Mouse (Mus musculus) cerebellum, adult (tissue): ENCODE results near the gene Mxra7.
"Not testable (repeated sequence)": the region's sequence is repeated elsewhere in the genome, so short reads cannot be mapped to it uniquely, and the experiment has no call there.

Experiments used
- ATAC-seq: cut with Nextera tagmentation; 2 replicates; pipeline ENCODE4 v1.9.2; 2017; ENCODE audit warnings: mild to moderate bottlenecking, moderate library complexity, mixed read lengths; ENCODE audit not compliant: insufficient number of reproducible peaks, low FRiP score, low TSS enrichment

Gene Mxra7

DNA sequence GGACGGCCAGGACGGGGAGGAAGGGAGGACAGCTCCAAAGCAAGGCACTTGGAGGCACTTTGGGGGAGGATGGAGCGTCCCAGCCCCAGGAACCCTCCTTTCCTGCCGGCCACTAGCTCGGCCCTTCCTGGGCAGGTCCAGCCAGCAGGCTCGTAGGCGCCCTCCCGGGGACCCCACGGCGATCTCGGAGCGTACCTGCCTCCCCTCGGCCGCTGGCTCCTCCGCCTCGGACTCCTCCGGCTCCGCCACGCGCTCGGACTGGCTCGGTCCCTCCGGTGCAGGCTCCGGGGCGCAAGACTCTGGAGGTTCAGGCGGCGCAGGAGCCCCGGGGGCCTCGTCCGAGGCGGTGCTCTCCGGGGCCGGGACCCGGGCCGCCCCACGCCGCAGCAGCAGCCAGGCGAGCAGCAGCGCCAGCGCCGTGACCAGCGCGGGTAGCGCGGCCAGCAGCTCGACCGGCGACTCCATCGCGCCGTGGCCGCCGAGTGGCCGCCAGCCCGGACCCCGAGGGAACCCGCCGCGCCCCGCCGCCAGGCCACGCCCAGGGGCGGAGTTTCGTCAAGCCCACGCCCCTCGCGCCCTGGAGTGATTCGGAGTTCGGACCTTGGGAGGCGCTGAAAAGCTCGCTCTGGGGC is at the start of gene Mxra7:
Mxra7 (minus strand) TSS at position 513 of the 632 bp plus-strand sequence.
- ATAC-seq = peak; percentile 43; the same call in 1 of the 2 replicates

DNA sequence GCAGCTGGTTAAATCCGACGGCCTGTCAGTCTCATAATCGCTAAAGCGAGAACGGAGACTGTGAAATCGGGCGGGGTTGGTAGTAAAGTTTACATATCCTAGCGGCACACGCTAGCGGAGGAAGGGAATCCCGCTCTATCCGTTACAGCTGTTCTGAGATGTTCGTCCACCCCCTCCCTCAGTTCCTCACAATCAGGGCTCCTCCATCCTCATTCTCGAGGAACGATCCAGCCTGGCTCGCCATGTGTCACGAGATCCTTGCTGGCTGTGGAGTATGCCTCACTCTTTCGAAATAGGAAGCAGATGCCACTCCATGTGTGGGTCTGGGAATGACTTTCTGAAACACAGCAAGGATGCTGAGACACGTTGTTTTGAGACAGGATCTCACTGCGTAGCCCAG is 46.1 kb upstream of the Mxra7 start:
- ATAC-seq = no peak

DNA sequence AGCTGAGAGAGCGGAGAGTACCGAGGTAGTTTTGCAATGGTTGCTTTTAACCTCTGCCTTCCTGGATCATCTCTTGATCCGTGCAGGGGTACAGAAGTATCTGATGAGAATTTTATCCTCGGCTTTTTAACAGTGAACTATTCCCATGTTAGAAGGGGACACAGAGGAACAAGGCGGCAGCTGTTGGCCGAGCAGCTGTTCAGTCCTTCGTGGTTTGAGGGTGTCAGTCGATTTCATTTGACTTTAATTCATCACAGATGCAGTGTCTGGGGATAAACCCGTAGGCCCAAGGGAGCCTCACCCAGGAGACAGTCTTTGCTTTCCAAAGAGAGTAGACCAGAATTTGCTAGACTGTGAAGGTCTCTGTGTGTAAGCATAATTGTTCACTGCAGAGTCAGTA is 43.7 kb upstream of the Mxra7 start:
- no peak for ATAC-seq

DNA sequence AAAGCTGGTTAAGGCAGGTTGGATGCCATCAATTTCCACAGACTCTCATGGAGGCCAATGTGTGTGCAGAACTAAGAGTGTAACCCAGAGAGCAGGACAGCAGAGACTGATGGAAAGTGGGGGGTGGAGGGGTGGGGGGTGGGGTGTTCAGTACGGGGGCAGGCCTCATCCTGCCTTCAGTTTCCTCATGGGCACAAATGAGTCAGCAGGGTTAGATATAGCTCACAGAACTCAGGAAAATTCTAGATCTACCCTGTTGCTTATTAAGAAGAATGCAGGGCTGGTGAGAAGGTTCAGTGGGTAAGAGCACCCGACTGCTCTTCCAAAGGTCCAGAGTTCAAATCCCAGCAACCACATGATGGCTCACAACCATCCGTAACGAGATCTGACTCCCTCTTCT is 41.8 kb upstream of the Mxra7 start:
- no peak for ATAC-seq

DNA sequence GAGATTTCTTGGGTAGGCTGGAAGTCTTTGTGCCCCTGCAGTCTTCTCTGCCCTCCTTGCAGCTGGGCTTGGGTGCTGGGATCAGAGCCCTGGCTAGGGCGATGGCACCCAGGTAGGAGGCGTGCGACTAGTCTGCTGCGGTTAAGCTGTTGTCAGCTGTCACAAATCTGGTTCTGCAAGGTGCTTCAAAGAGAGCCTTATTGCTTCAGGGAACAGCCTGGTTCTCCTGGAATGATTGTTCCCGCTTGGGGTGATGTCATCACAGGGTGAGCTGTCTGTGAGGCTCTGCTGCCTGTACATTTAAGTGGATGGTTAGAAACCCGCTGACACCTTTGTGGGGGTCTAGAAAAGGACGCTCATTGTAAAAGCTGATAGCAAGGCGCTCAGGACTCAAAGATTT is 41.4 kb upstream of the Mxra7 start:
- ATAC-seq = no peak

DNA sequence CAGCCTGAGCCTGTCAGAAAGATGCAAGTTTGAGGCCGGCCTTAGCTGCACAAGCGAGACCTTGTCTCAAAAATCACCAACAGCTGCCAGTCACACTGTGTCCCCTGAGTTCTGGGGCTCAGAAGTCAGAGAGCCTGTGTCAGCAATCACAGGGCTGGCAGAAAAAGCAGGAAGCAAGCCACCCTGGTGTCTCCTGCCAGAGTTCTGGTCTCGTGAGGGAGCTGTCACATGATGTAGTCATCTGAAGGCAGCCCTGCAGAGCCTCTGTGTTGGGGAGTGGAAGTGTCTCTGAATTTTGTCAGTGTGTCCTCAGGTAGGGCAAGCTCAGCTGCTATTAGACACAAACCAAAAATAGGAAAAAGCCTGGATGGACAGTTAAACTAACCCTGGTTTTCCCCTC is 40.3 kb upstream of the Mxra7 start:
- no peak for ATAC-seq

DNA sequence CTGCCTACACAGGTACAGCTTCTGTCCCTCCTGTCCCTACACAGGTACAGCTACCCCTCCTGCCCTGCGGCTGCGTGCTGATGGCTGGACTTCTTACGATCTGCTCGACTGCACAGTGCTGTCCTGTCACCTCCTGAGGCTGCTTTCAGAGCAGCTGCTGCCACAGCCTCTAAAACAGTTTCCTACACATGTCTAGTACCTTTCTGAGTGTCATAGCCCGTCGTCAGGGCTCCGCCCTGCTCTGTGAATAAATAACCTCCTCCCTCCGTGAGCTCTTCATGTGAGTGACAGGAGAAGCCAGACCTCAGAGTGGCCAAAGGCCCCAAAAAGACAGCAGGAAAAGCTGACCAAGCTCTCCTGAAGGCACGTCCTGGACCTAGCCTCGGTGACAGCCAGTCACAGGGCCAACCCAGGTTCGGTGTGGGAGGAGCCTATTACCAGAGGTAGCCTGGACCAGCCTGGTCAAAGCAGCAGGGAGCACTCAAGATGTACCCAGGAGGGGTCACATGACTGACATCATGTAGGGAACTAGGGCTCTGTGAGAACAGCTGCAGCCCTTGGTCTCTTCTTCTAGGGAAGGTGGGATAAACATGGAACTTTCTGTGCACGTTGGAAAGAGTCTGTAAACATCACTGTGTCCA is 38.2 kb upstream of the Mxra7 start:
- no peak for ATAC-seq

DNA sequence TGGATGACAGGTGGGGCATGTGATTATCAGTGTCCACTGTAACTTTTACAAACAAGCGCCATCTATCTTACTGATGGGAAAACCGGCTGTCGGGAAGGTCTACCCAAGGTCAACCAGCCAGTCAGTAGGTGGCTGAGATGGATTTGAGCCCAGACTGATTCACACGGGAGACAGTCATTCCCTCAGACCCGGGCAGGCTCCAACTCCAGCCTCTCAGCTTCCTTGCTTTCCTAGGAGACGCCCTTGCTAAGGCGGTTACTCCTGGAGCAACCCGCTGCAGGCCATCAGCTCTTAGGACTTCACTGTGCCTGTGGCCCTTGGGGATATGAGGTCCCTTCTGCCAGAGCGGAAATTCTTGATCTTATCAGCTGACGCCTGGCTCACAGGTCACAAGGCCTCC is 36.6 kb upstream of the Mxra7 start:
- no peak for ATAC-seq

DNA sequence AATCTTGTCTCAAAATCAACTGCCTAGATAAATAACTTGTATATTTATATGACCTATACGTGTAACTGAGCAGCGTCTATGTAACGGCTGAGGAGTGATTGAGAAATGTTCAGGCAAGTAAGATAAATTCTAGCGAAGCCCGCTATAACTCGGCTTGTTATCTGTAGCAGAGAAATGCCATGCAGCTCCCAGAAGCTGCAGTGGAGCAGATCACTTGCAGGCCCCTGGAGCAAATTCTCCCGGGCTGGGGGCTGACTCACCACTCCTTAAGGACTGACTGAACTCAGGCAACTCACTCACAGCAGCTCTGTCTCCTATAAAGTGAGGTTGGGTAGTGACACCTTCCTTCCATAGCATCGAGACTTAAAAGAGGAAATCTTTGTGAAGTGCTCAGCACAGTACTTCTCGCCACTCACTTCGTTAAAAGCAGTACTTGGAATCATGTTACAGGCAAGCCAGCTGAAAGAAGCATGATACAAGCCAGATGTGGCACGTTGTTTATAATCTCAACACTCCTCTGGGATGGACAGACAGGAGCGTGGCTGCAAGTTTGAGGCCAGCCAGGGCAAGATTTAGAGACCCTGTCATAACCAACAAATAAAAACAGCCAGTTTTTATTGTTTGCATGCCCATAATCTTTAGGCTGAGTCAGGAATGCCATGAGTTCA is 29.5 kb upstream of the Mxra7 start:
- no peak for ATAC-seq

DNA sequence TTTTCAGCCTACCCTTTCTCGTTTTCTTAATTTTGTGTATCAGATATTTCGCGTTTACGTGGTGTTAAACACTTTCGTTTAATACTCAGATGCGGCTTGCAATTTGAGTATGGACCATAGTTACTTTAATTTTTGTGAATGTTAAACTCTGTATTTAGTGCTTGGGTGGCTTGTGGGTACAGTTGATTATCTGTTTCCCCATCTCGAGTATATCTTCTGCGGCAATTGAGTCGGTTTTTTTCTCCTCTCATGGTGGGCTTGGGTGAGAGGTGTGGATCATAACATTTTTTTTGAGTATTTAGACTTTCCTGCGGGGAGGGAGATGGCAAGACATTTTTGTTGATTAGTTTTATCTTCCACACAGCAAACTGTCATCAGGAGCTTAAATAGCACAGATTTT is 26.4 kb upstream of the Mxra7 start:
- no peak for ATAC-seq

DNA sequence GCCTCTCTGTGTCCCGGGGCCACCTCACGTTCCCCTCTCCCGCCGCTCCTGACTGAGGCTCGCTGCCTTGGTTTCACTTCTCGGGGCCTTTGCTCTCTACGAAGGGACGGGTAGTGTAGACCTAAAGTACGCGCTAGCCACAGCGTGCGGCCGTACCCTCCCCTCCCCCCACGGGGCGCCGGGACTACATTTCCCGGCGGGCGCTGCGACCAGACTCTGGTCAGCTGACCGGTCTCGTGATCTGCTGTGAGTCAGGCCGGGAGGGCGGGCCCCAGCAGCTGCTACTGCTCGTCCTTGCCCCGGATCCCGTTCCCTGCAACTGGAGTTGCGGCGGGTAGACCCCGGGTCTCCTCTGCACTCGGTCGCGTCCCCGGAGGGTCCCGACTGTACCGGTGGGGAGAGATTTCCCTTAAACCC is 25.7 kb upstream of the Mxra7 start:
- ATAC-seq = peak; percentile 77

DNA sequence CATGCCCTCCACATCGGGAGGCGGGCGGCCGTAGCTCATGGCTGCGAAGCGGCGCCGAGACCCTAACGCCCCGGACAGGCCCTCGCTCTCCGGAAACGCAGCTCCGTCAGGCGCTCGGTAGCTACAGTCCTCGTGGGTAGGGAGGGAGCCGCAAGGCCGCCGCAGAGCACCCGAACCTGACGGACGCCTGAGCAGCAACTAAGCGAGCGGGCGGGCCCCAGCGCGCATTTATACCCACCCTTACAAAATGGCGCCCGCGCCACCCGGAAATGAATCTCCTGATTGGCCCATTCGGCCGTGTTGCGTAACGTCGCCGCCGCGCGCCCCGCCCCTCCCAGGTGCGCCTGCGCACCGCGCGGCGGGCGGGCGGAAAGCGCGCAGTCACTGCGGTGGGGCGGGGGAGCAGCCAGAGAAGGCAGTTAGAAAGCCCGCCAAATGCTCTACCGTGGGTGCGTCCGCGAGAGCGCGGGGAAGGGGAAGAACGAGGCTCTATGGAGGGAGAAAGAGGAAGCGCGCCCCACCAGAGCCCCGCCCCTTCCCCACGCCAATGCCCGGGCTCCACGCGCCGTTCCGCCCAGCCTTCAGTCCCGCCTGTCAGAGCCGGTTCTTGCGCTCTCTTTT is 25.2 kb upstream of the Mxra7 start, which contains the start of gene Srsf2:
Srsf2 (minus strand) TSS at position 204 of the 621 bp plus-strand sequence.
- peak; percentile 70 for ATAC-seq

DNA sequence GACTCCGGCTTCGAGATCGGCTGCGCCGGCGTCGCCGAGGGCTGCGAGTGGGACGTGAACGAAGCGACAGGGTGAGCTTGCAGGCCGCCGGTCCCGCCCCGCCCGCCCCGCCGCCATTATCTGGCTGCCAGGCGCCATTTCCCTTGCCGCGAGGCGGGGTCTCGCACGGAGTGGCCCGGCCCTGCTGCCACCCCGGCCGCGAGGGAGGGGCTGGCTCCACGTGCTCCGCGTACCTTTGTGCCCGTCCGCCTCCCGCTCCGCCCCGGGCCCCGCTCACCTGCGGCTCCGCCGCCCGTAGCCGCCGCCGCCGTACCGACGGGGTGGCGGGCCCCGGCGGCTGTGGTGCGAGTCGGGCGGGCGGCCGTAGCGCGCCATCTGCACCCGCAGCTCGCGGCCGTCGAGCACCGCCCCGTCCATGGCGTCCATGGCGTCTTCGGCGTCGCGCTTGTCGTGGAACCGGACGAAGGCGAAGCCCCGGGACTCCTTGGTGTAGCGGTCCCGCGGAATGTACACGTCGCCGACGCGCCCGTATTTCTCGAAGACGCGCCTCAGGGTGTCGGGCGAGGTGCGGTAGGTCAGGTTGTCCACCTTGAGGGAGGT is 24.5 kb upstream of the Mxra7 start, which contains the start of gene Mfsd11:
Mfsd11 (plus strand) TSS at position 150 of the 600 bp plus-strand sequence.
- peak; percentile 37; the same call in 1 of the 2 replicates for ATAC-seq

DNA sequence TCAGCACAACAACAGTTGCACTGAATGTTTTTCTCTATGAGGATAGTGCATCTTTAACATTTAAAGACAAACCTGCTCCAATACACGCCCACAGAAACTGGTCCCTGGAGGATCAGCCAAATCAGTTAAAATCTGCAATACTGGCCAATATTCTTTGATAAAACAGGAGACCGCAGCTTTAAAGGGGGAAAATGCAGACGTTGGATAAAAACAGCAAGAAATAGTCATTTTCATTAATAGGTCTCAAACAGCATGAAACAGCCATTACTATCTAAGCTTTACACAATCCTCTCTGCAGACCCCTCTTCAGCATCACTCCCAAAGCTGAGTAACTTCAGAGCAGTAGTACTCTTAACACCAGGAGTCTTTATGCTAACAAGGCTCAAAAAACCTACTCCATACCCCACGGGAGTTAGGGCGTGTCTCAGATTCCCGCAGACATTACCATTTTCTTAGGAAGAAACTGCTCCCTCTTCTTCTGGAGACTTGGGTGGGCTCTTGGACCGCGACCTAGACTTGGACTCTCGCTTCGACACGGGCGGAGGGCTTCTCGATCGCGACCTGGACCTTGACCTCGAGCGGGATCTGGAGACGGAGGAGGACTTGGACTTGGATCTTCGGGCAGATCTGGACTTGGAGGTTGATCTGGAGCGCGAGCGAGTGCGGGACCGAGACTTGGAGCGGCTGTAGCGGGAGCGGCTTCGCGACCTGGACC is 23.9 kb upstream of the Mxra7 start:
- no peak for ATAC-seq

DNA sequence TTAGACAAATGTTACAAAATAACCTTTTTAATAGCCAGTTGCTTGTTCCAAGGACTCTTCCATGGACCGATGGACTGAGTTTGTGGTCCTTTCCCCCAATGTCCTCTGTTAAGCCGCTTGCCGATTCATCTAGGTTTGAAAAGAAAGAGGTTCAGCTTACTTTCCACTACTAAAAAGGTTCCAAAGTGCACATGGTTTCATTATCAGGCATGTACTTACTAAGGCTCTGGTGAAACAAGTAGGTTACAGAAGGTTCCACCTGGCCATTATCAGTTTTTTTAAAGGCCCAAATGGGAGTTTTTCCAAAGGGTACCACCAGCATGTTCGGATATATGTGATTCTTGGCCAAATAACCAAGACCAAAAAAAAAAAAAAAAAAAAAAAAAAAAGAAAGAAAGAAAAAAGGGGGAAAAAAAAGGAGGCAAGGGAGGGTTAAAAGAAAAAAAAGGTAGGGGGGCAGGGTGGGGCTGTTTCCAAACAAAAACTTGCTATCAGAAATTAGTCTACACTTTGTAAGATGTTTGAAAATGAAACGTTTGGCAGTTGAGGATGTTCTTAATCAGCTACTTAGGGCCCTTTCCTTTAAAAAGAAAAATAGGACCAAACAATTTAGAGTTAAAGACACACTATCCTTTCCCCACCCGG is 23.1 kb upstream of the Mxra7 start:
- ATAC-seq = no peak

DNA sequence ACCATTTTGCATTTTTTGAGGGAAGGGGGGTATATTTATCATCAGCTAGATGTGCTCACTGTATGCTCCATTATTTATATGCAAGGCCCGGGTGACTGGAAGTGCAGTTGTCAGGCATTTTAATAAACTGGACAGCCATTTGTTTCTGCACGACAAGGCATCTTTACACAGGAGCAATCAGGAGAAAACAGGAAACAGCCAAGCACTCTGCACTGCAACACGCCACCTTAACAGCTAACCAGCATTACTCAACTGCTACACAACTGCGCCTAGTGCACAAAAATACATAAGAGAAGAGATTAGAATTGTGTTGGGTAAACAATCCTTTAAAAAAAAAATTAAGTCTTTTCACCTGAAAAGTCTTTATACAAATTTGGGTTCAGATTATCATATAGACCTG is 22.2 kb upstream of the Mxra7 start:
- ATAC-seq = no peak

DNA sequence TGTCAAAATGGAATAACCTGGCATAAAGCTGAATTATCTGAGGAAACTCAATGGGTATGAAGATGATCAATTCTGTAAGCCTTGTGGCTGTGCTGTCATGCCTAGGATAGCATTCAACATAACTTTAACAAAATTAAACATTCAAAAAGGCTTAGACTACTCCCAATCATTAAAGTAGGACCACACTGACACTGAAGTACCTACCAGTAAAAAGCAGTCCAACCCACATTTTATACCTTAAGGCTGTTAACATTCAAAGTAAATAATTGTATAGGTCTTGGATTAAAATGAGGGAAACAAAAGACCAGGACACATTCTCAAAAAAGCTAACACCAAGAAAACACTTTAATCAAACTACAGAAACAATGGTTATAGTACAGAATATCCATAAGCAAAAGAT is 21.7 kb upstream of the Mxra7 start:
- no peak for ATAC-seq

DNA sequence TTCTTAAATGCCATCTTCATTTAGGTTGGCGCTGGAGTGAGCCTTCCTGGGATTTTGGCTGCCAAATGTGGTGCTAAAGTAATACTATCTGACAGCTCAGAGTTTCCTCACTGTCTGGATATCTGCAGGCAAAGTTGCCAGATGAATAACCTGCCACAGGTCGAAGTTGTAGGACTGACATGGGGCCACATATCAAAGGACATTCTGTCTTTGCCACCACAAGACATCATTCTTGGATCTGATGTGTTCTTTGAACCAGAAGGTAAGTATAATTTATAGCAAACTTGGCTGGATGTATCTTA is 21.0 kb upstream of the Mxra7 start:
- not testable (repeated sequence) for ATAC-seq

DNA sequence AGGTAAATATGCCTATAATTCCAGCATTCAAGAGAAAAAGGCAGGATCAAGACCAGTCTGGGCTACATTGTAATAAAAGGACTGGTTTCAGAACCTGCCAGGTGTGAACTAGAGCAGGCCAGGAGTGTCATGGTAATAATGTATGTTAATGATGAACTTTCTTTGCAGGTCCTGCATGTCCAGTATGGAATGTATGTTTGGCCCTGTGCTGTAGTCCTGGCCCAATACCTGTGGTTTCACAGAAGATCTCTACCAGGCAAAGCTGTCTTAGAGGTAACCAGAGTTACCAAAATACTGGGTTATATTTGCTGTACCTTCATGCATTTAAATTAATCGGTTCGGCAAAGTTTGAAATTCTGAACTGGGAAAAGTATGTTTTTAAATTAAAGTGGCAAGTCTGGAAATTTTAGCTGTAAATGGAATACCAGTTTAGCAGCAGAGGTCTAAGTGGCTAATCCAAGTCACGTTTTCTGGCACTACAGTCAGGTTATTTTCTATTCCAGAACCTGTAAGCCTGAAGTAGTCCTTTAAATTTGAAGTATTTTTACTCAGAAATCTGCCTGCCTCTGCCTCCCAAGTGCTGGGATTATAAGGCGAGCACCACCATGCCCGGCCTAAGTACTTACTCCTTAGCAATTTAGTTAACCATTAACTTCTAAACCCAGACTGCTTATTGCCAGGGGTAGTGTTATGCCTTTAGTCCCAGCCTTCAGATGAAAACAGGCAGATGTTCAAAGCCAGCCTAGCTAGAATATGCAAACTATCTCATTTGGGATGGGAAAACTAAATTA is 20.4 kb upstream of the Mxra7 start:
- no peak for ATAC-seq
